Mouse (Mus musculus): ENCODE measurements around the gene Tgds.

DNA sequence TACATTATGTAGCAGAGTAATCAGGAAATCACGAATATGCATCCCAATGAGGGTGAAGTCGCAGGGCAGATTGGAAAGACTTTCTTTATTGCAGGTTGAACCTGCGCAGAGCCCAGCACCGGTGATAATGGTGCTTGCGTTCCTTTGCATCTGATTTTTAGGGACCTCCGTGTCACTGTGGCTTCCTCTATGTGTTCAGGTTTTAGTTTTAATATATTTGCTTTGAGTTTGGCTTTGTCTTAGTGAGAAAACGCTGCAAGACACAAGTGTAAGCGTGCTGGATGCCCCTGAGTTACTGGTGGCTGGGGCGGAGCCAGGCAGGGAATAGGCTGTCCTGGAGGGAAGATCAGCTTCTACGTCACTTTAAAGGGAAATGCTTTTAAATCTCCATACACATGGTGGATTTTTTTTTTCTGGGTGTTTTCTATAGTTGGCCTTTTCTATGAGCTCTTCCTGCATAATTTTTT lies 48.2 kb upstream of the Tgds start:
- TF ChIP-seq CTCF (conservative IDR thresholded peaks at IDR 0.05; ENCODE audit: low read length) (no peak), NANOG (IDR thresholded peaks at IDR 0.05; ENCODE audit: borderline replicate concordance, low read length) (no peak)
